Mouse (Mus musculus): ENCODE data around the gene Utrn.

Utrn gene

GRCm38 (mm10) chr10:12497555-12497954 is 371.6 kb downstream of the Utrn start:
- DNase-seq, result no peak

- no peak for DNase-seq
These were observed 379.5 kb downstream of the Utrn start for GRCm38 (mm10) chr10:12489551-12490177.

GRCm38 (mm10) chr10:12488518-12488917 is 380.6 kb downstream of the Utrn start:
- DNase-seq, result no peak

- DNase-seq, result no peak
These were observed 381.0 kb downstream of the Utrn start for GRCm38 (mm10) chr10:12488117-12488516.

- no peak for DNase-seq
These were observed 385.7 kb downstream of the Utrn start for GRCm38 (mm10) chr10:12483494-12483893.

GRCm38 (mm10) chr10:12482975-12483374 is 386.2 kb downstream of the Utrn start:
- DNase-seq, result no peak

GRCm38 (mm10) chr10:12474850-12475621 is 394.1 kb downstream of the Utrn start:
- DNase-seq, result no peak

- no peak for DNase-seq
These were observed 399.6 kb downstream of the Utrn start for GRCm38 (mm10) chr10:12469391-12470057.

- no peak for DNase-seq
These were observed 401.6 kb downstream of the Utrn start for GRCm38 (mm10) chr10:12467544-12467943.

GRCm38 (mm10) chr10:12460945-12461344 is 408.2 kb downstream of the Utrn start:
- no peak for DNase-seq

- DNase-seq, result no peak
These were observed 412.3 kb downstream of the Utrn start for GRCm38 (mm10) chr10:12456867-12457266.

- DNase-seq, result no peak
These were observed 416.5 kb downstream of the Utrn start for GRCm38 (mm10) chr10:12452641-12453040.

- DNase-seq, result no peak
These were observed 425.0 kb downstream of the Utrn start for GRCm38 (mm10) chr10:12444122-12444521.

- DNase-seq, result no peak
These were observed 436.0 kb downstream of the Utrn start for GRCm38 (mm10) chr10:12433161-12433560.

GRCm38 (mm10) chr10:12430399-12430798 is 438.8 kb downstream of the Utrn start:
- no peak for DNase-seq

GRCm38 (mm10) chr10:12426866-12427265 is 442.3 kb downstream of the Utrn start:
- no peak for DNase-seq

GRCm38 (mm10) chr10:12424944-12425343 is 444.2 kb downstream of the Utrn start:
- no peak for DNase-seq

- DNase-seq, result no peak
These were observed 445.0 kb downstream of the Utrn start for GRCm38 (mm10) chr10:12423994-12424725.

GRCm38 (mm10) chr10:12414967-12415366 is 454.2 kb downstream of the Utrn start:
- DNase-seq, result no peak

GRCm38 (mm10) chr10:12406338-12407110 is 462.6 kb downstream of the Utrn start:
- DNase-seq, result no peak

GRCm38 (mm10) chr10:12399450-12399849 is 469.7 kb downstream of the Utrn start:
- no peak for DNase-seq

- DNase-seq, result no peak
These were observed 489.0 kb downstream of the Utrn start for GRCm38 (mm10) chr10:12380139-12380538.
